Mouse (Mus musculus): ENCODE measurements around the gene Mdm2. TPM values are rescaled to one million over a fixed set of nuclear protein-coding genes. Genes with fewer than 3 reads are reported as not detected.

Gene Mdm2
- total and polyA plus RNA-seq, 3 experiments, result 79.8 to 136 (median 112) TPM

DNA sequence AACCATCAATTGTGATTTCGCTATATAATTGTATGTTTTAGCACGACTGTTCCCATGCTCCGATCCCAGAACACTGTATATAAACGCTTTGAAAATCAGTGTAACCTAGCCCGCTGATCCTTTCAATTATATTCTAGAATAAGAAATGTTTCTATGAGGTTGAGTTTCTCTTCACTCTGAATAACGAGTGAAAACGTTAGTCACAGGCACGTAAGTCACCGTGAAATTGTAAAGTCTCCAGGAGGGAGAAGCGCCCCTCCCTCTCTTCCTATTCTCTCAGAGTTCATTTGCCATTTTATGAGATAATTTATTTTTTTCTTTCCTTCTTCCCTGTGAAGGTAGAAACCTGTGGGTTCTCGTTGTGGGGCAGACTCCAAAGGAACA is 51.1 kb downstream of the Mdm2 start:
- Histone ChIP-seq H3K79me2 (replicated peaks; ENCODE audit: control insufficient read depth, extremely low read depth, insufficient read depth, poor library complexity, severe bottlenecking) (no peaks in the 10 kb centered on the region), H3K27me3 (replicated peaks) (no peaks in the 10 kb centered on the region), H3K4me2 (ENCODE audit: insufficient read depth, low read depth, poor library complexity, severe bottlenecking) (no peak overlapping the region), H3K9ac (ENCODE audit: insufficient read depth, low read depth) (no peak overlapping the region), H3K36me3 (replicated peaks in 1 of 2; ENCODE audit: control insufficient read depth in 1 of 2, insufficient read depth in 1 of 2, low read length in 1 of 2) (no peaks in the 10 kb centered on the region), H3K4me1 (ENCODE audit: control insufficient read depth in 1 of 2, insufficient read depth in 2 of 2) (peaks cover 4 to 5% of the 10 kb centered on the region in 2 experiments; a peak in 2 of 4 replicates), H3K27ac (ENCODE audit: insufficient read depth, low read depth) (no peak overlapping the region), H3K4me3 (replicated peaks in 1 of 3; ENCODE audit: low read depth in 2 of 3, low read length in 2 of 3, poor library complexity in 1 of 3) (no peak overlapping the region), H3K9me3 (replicated peaks; ENCODE audit: low read length) (no peaks in the 10 kb centered on the region)
- in situ Hi-C loops (cut with MboI; ENCODE audit: low pct_ligation_motif_present, low pct_unique_long_range_greater_than_20kb, low sequenced_read_pairs), result no loop called here
- dilution Hi-C loops (cut with MboI; ENCODE audit: extremely low pct_ligation_motif_present, extremely low pct_unique_long_range_greater_than_20kb, low sequenced_read_pairs), result no loop called here
- no peak for DNase-seq (ENCODE audit: extremely low read depth)
- TF ChIP-seq TCF12 (IDR thresholded peaks at IDR 0.05; ENCODE audit: low read depth, low read length) (no peak), MEF2A (IDR thresholded peaks at IDR 0.05; ENCODE audit: borderline replicate concordance, low read depth, low read length) (no peak), SMC3 (IDR thresholded peaks at IDR 0.05; ENCODE audit: low read depth, low read length) (no peak), BHLHE40 (IDR thresholded peaks at IDR 0.05; ENCODE audit: low read depth, low read length) (no peak), MAFK (IDR thresholded peaks at IDR 0.05; ENCODE audit: insufficient replicate concordance, low read length) (no peak), ZMIZ1 (IDR thresholded peaks at IDR 0.05; ENCODE audit: low read depth, low read length) (no peak), KAT2A (IDR thresholded peaks at IDR 0.05; ENCODE audit: insufficient replicate concordance, low read length) (no peak), ETS1 (conservative IDR thresholded peaks at IDR 0.05; ENCODE audit: low read depth, low read length) (no peak), HCFC1 (IDR thresholded peaks at IDR 0.05; ENCODE audit: low read depth, low read length) (no peak), MXI1 (IDR thresholded peaks at IDR 0.05; ENCODE audit: low read depth, low read length) (no peak), UBTF (IDR thresholded peaks at IDR 0.05; ENCODE audit: low read depth, low read length) (no peak), E2F4 (IDR thresholded peaks at IDR 0.05; ENCODE audit: insufficient replicate concordance, low read depth, low read length) (no peak), PAX5 (IDR thresholded peaks at IDR 0.05; ENCODE audit: low read length) (no peak), USF2 (conservative IDR thresholded peaks at IDR 0.05; ENCODE audit: low read depth, low read length) (no peak), SIN3A (IDR thresholded peaks at IDR 0.05; ENCODE audit: low read length) (no peak), ELF1 (IDR thresholded peaks at IDR 0.05; ENCODE audit: low read depth, low read length) (no peak)

DNA sequence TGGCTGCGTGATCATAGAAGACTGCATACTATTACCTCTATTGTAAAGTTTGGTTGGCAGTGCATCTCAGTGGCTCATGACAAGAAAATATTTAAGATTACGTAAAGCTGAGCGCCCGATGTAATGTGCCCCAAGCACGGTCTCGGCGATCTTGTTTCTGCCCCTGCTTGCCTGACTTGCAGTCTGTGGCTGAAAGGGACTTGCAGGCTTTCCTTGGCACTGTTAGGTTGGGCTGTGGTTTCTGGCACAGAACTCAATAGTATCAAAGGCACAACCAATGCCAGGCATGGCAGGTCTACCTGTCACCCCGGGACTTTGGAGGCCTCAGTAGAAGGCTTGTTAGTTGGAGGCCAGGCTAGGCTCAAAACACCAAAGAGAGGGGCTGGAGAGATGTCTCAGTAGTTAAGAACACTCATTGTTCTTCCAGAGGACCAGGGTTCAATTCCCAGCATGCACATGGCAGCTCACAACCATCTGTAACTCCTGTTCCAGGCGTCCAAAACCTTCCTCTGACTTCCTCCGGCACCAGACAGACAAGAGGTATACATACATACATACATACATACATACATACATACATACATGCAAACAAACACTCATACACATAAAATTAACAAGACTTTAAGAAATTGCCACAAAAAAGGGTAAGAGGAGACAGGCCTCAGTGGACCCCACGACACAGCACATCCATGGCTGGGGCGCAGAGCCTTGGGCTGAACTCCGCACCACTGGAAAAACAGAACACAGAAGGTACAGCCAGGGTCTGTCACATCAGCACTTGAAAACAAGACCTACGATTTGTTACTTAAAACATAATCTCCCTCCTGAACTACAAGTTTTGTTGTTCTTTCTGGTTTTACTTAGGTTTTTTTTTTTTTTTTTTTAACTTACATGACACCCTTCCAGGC is 51.8 kb downstream of the Mdm2 start:
- no peak overlapping the region for H3K27ac ChIP-seq (ENCODE audit: insufficient read depth, low read depth)
- no peak for DNase-seq (ENCODE audit: extremely low read depth)
- H3K9ac ChIP-seq (ENCODE audit: insufficient read depth, low read depth), result no peak overlapping the region
- H3K9me3 ChIP-seq (replicated peaks; ENCODE audit: low read length), result no peaks in the 10 kb centered on the region
- H3K4me1 ChIP-seq (ENCODE audit: control insufficient read depth in 1 of 2, insufficient read depth in 2 of 2), result peaks cover 4 to 5% of the 10 kb centered on the region in 2 experiments; a peak in 2 of 4 replicates
- dilution Hi-C loops (cut with MboI; ENCODE audit: extremely low pct_ligation_motif_present, extremely low pct_unique_long_range_greater_than_20kb, low sequenced_read_pairs), result no loop called here
- no peaks in the 10 kb centered on the region for H3K79me2 ChIP-seq (replicated peaks; ENCODE audit: control insufficient read depth, extremely low read depth, insufficient read depth, poor library complexity, severe bottlenecking)
- no peaks in the 10 kb centered on the region for H3K36me3 ChIP-seq (replicated peaks in 1 of 2; ENCODE audit: control insufficient read depth in 1 of 2, insufficient read depth in 1 of 2, low read length in 1 of 2)
- TF ChIP-seq BHLHE40 (IDR thresholded peaks at IDR 0.05; ENCODE audit: low read depth, low read length) (no peak), USF2 (conservative IDR thresholded peaks at IDR 0.05; ENCODE audit: low read depth, low read length) (no peak), CHD2 (IDR thresholded peaks at IDR 0.05; ENCODE audit: low read length) (no peak), RCOR1 (conservative IDR thresholded peaks at IDR 0.05; ENCODE audit: low read depth, low read length) (no peak), TCF12 (IDR thresholded peaks at IDR 0.05; ENCODE audit: low read depth, low read length) (no peak), ZNF384 (IDR thresholded peaks at IDR 0.05; ENCODE audit: low read depth, low read length) (no peak), EP300 (IDR thresholded peaks at IDR 0.05; ENCODE audit: low read length) (no peak), RAD21 (IDR thresholded peaks at IDR 0.05; ENCODE audit: low read depth, low read length) (no peak), ELF1 (IDR thresholded peaks at IDR 0.05; ENCODE audit: low read depth, low read length) (no peak), KAT2A (IDR thresholded peaks at IDR 0.05; ENCODE audit: insufficient replicate concordance, low read length) (no peak), POLR2A (IDR thresholded peaks at IDR 0.05; ENCODE audit: low read depth, low read length) (no peak)
- in situ Hi-C loops (cut with MboI; ENCODE audit: low pct_ligation_motif_present, low pct_unique_long_range_greater_than_20kb, low sequenced_read_pairs), result no loop called here
- H3K27me3 ChIP-seq (replicated peaks), result no peaks in the 10 kb centered on the region
- H3K4me2 ChIP-seq (ENCODE audit: insufficient read depth, low read depth, poor library complexity, severe bottlenecking), result no peak overlapping the region
- H3K4me3 ChIP-seq (replicated peaks in 1 of 3; ENCODE audit: low read depth in 2 of 3, low read length in 2 of 3, poor library complexity in 1 of 3), result no peak overlapping the region
